Mouse (Mus musculus) gastrocnemius, adult 2 months (tissue): ENCODE data around the gene Plekhf1. TPM values are rescaled to one million over a fixed set of nuclear protein-coding genes. Genes with fewer than 3 reads are reported as not detected.

ENCODE experiments used
- DNase-seq: peaks from one replicate; pipeline ENCODE4 v3.0.0; 2022
- H3K27ac ChIP-seq: fragments of 200-600 bp; 2 replicates; pipeline ENCODE4 v1.8.1; 2022; ENCODE audit warnings: mild to moderate bottlenecking
- H3K4me3 ChIP-seq: fragments of 200-600 bp; 2 replicates; pipeline ENCODE4 v1.8.1; 2022; ENCODE audit warnings: mild to moderate bottlenecking, moderate library complexity
- CTCF ChIP-seq: fragments of 200-600 bp; IDR thresholded peaks from 2 replicates; pipeline ENCODE4 v1.8.1; 2022; ENCODE audit warnings: antibody characterized with exemption, mild to moderate bottlenecking, moderate library complexity
- intact Hi-C: fragments of 180-260 bp; cut with DNase I; formaldehyde crosslinking; loops from one replicate; pipeline ENCODE4 v1.15.1; 2025
- total RNA-seq, 2 experiments: library from RNA; stranded (reverse); gene quantifications; 2 replicates each; pipeline ENCODE4 v1.2.3; 2021

Gene Plekhf1
- total RNA-seq, 2 experiments from 2014 or later: 6.6 to 15.0 TPM

DNA sequence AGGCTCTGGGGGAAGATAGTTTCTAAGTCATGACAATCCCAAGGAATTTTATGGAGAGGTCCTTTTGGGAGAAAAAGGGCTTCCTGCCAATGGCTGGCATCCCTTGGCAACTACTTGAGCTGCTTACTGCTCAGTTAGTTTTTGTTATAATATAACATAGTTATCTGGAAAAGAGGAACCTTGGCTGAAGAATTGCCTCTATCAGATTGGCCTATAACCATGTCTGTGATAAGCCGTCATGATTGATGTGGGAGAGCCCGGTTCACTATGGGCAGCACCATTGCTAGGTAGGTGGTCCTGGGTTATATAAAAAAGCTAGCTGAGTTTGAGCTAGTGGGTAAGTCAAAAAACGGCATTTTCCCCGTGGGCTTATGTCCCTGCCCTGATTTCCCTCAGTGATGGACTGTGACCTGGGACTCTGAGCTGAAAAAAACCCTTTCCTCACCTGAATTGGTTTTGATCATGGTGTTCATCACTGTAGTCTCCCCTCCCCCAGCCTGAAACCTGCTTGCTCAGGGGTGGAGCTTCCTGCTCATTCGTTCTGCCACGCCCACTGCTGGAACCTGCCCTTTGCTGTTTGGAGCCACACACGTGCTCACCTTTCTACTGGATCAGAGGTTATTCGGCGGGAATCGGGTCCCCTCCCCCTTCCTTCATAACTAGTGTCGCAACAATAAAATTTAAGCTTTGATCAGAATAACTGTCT, 8.7 kb upstream of the Plekhf1 start:
- H3K4me3 ChIP-seq: no peak overlapping the region
- H3K27ac ChIP-seq: no peak overlapping the region
- no peak for TF ChIP-seq CTCF
- intact Hi-C loops: no loop called here
- DNase-seq: no peak

DNA sequence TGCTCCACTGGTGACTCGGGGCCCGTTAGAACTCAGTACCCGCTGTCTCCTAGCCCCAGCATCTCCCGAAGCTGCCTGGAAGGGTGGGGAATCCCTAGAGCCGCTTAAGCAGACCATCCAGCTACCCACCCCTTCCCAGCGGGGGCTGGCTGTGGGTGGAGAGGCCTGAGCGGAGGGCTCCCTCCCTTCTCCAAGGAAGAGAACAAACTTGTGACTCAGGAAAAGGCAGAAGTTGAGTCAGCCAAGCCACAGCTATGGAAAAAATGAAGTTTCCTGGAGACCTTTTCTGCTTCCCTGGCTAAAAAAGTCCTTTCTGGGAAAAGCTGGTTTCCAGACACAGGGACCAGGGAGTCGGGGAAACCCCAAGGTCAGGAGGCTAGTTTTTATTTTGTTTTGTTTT, 2.5 kb upstream of the Plekhf1 start:
- no peak for TF ChIP-seq CTCF
- Histone ChIP-seq H3K4me3 (peak overlapping the region; percentile 34), H3K27ac (peak overlapping the region; percentile 72)
- peak; percentile 81 for DNase-seq
- intact Hi-C loops: loop anchor here (2.0 kb wide), 1 partner anchor 19 kb away; no protein-coding TSS in a partner anchor

DNA sequence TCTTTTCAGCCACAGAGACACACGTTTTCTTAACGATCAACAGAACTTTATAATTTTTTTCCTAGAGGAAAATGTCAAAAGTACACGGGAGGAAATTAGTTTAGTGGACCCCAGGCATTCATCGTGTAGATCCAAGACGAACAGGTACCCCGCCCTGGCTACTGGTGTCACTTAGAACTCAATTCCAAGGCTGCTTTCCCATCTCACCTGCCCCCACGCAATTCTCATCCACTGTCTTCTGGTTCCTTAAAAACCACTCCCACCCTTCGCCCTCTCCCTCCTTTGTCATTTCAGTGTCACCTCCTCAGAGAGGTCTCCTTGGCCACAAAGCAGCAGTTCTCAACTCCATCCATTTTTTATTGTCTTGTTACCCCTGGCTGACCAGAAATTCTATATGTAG, 513 bp upstream of the Plekhf1 start:
- no peak for DNase-seq
- intact Hi-C loops: no loop called here
- no peak for TF ChIP-seq CTCF
- H3K4me3 ChIP-seq: peak overlapping the region; percentile 82
- H3K27ac ChIP-seq: peak overlapping the region; percentile 95

DNA sequence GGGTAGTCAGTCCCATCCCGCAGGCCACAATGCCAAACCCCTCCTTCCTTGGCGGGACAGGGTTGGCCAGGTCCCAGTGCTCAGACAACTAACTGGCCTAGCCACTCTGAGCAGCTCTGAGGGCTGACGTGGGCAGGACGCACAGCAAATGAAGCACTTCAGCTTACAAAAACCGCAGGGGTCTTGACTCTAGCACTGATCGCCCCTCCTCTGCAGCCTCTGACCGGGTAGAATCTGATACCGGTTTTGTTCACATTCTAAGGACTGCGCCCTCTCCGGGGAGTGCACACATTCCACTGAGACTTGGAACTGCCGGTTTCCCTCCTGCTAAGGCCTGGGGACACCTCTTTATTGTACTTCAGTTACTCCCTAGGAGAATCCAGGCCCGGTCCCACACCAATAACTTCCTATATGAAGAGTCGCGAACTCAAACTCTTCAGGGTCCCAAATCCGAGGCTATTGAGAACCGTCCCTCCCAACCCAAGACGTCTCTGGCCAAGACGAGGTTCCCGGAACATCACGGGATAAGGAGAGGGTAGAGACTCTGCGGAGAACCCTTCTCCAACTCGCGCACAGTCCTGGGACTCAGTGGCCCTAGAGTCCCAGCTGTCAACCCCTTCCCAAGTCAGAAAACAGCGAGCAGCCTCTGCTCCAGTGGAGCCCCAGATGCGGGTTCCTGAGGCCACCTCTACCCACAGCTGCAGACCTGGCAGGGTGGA, 476 bp downstream of the Plekhf1 start:
- TF ChIP-seq CTCF: no peak
- peak; percentile 96 for DNase-seq

DNA sequence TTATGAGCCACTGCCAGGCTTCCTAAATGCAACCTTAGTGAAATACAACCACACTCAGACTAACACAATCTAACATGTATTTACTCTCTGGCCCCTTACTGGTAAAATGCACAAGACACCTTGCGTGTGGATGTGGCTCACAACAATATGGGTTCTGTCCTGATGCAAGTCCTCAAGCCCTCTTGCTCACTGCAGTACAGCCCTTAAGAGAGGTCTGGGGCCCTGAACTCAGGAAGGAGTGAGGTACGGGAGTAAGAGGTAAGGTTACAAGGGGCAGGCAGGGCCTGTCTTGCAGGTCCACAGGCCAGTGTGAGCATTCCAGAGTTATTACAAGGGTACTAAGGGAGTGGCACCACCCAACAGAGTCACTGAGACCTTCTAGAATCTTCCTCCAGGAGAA, 1.6 kb downstream of the Plekhf1 start:
- Histone ChIP-seq H3K4me3 (peak overlapping the region; percentile 82), H3K27ac (peak overlapping the region; percentile 95)
- peak; percentile 32 for DNase-seq
- no peak for TF ChIP-seq CTCF
- intact Hi-C loops: loop anchor here (2.0 kb wide), 1 partner anchor 41 kb away; no protein-coding TSS in a partner anchor

More for the DNA sequence above, 476 bp downstream of the Plekhf1 start:
- Histone ChIP-seq H3K27ac (peak overlapping the region; percentile 95), H3K4me3 (peak overlapping the region; percentile 82)
- intact Hi-C loops: loop anchor here (1.0 to 2.0 kb wide), 2 partner anchors 10 to 39 kb away; no protein-coding TSS in a partner anchor

DNA sequence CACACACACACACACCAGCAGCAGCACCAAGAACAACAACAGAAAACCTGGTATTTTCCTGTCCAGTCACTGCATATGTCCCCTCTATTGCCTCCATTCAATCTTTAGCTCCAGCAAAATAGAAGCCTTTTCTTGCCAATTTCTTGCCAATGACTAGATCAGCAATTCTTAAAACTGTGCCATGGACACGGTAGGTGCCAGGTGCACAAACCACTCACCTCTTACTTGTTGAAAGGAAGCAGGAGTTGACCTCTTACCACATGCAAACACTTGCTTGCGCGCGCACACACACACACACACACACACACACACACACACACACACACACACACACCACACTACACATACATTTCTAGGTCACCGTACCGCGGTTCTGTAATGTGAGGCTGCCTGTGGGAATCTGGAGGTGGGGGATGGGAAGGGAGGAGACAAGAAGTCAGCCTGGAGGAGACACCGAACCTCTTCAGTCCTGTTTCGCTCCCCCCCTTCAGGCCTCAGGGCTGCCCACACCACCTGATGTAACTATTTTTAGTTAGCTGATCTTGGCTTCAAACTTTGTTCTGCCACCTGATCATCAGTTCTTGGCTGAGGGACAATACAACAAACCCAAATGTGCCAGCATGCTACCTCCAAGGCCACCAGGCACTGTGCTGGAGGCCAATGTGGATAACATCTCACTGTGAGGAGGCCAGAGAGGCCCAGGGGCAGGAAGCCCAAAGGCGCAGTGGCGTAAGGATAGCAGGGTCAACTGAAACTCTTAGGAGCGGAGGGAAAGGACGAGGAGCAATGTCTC, 3.0 kb downstream of the Plekhf1 start:
- DNase-seq: peak; percentile 86
- intact Hi-C loops: no loop called here
- peak overlapping the region; percentile 95 for H3K27ac ChIP-seq
- TF ChIP-seq CTCF: no peak
- peak overlapping the region; percentile 82 for H3K4me3 ChIP-seq

DNA sequence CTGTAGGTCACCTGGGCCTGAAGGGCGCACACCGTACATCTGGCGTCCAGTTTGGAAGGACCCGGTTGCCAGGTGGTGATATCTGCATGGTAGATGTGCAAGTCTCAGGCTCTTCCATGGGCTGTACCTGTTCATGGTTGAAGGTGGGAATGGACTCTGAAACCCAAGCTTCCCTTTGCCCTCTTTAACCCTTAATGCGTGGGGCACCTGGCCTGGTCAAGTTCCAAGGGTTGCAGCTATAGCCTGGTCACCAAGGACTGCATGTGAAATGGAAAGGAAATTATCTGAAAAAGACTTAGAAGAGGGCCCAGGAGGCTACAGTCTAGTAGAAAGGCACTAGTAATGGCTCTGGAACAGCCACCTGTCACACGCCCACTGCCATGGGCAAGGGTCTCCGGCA, 7.0 kb downstream of the Plekhf1 start:
- Histone ChIP-seq H3K4me3 (no peak overlapping the region), H3K27ac (no peak overlapping the region; the same call in 1 of the 2 replicates)
- no peak for TF ChIP-seq CTCF
- intact Hi-C loops: no loop called here
- DNase-seq: no peak

DNA sequence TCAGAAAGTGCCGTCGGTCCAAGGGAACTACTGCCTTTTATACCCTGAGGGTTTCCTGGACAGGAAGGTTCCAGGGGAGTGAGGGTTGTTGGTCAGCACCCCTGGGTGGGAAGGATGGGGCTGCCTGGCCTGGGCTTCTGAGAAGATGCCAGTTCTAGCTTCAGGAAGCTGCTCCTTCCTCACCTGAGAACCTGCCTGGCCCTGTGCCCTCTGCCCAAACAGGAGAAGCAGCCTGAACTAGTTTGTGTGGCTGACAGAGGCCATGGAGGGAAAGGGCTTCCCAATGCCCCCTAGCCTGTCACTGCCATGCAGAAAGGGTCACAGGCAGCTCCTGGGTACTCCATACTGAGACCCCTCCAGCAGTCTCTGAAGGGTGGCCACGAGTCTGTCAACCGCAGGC, 8.3 kb downstream of the Plekhf1 start:
- DNase-seq: peak; percentile 30
- Histone ChIP-seq H3K27ac (peak overlapping the region; percentile 87), H3K4me3 (peak overlapping the region; percentile 3)
- intact Hi-C loops: no loop called here
- TF ChIP-seq CTCF: no peak

DNA sequence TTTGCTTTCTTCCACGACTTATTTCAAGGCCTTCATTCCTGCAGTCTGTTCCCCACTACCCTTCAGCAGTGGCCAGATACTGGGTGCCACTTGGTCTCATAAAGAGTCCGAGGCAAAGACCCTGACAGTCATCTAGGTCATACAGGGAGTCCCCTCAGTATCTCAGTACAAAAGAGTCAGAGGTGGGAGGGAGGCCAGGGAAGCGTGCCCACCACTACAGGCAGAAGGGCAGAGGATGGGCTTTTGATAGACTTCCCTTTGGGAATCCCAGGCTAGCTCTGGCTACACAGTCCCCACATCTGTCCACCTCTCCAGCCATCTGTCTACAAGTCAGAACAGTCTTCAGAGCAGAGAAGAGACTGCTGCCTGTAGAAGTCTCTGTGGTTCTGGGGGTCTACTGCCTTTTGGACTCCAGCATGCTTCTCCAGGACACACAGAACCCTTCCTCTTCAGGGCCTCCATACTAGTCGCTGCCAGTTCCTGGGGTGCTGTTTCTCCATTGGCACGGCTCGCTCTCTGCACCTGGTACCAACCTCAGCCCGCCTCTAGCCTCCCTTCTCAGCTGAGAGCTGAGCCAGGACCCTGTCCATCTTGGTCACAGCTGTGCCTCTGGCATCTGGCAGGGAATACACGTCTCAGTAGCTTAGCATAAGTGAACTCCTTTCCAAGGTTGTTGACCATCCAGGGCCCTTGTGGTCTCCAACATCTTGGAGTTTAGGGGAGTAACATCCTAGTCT, 9.0 kb downstream of the Plekhf1 start:
- H3K4me3 ChIP-seq: no peak overlapping the region; the same call in 1 of the 2 replicates
- TF ChIP-seq CTCF: no peak
- H3K27ac ChIP-seq: peak overlapping the region; percentile 87
- peak; percentile 65 for DNase-seq
- intact Hi-C loops: no loop called here

DNA sequence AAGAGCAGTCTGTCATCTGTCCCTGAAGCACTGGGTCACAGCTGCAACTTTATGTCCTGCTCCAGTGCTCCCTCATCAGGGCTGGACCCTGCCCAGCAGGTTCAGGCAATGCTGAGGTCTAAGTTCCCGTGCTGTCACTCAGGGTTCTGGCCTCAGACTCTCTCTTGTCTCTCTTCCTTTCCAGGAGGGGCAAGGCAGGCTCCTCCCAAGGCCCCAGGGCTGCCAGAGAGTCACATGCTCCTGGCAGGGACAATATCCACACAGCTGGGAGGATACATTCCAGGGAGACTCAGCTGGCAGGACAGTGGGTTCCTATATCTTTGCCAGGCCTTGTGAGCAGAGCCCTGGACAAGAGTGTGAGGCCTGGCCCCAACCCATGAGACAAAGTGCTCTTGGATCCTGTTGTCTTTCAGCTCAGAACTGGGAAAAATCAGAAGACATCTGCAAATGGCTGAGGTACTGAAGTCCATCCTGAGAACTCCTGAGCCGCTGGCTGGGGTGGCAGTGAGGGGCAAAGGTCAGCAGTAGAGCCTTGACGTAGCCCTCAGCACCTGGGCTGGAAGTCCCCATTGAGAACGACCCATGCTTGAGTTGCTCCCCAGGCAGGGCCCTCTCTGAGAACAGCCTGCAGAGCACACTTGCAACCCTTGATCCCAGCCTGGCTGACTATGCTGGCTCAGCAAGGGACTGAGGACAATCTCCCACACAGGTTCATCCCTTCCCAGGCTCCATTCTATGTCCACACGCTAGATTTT, 10.2 kb downstream of the Plekhf1 start:
- peak overlapping the region; percentile 87 for H3K27ac ChIP-seq
- intact Hi-C loops: loop anchor here (1.0 kb wide), 1 partner anchor 10 kb away; no protein-coding TSS in a partner anchor
- peak; percentile 96 for DNase-seq
- peak; percentile 4; the same call in 1 of the 2 replicates for TF ChIP-seq CTCF
- 0 out of 2 replicates have a peak overlapping the region, but pooled peaks have one; percentile 7 for H3K4me3 ChIP-seq

DNA sequence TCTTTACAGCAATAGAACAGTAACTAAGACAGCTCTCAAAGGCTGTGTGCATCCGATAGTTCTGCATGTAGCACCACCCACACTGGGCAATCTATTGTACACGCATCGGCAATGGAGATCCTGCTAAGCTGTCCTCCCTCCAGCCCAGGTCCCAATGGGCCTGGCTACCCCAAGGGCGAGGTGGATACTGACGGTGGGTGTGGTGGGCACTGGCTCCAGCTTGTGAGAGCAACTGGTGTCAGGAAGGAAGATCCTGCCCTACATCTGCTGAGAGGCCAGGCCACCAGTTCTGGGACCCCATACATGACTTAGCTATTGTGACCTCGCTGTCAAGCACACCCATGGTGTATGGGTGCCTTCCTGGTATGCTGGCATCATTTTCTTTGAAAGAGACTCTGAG, 12.1 kb downstream of the Plekhf1 start:
- peak; percentile 33 for DNase-seq
- intact Hi-C loops: no loop called here
- H3K27ac ChIP-seq: peak overlapping the region; percentile 87; the same call in 1 of the 2 replicates
- TF ChIP-seq CTCF: no peak
- no peak overlapping the region for H3K4me3 ChIP-seq
